Mouse (Mus musculus): Measurements from ENCODE around the gene Snai1. TPM values are rescaled to one million over a fixed set of nuclear protein-coding genes. Genes with fewer than 3 reads are reported as not detected.
A peak's percentile ranks its signal among the peaks of the same experiment; 100 is the strongest.

Gene Snai1
- total RNA-seq, 2 experiments from 2014 or later: not detected

DNA sequence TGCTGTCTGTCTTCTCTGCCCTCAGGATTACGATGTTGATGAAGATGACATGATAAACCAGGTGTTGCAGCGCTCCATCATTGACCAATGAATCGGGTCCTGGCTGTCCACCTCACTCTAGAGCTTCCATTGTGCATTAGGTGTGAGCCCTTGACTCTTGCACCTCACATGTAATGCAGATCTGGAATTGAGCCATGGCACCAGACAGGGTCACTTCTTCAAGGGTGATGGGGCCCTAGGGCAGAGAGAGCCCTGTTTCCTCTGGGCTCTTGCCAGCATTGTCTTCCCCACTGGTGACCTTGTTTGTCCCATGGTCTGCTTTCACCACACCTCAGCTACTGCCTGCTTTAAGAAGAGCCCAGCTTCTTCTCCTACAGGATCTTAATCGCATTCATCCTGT is 23.4 kb upstream of the Snai1 start:
- no peak for ATAC-seq (replicated peaks; ENCODE audit: low FRiP score, poor library complexity, severe bottlenecking)

DNA sequence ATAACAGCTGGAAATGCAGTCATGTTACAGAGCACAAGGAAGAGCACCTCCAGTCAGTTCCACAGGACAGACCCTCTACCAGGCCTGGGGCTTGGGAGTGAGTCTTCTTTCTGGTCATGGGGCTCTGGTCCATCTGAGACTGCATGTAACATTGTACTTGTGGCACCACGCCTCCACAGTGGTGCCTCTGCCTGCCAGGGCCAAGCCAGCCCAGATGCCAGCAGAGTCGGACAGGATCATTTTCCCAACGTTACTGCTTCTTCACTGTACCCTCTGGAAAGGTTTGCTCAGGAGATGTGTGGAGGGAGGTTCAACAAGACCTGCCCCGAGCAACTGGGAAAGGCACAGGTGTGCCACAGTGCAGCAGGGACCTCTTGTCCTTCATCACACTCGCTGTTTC is 22.3 kb upstream of the Snai1 start:
- ATAC-seq (replicated peaks; ENCODE audit: low FRiP score, poor library complexity, severe bottlenecking): no peak

DNA sequence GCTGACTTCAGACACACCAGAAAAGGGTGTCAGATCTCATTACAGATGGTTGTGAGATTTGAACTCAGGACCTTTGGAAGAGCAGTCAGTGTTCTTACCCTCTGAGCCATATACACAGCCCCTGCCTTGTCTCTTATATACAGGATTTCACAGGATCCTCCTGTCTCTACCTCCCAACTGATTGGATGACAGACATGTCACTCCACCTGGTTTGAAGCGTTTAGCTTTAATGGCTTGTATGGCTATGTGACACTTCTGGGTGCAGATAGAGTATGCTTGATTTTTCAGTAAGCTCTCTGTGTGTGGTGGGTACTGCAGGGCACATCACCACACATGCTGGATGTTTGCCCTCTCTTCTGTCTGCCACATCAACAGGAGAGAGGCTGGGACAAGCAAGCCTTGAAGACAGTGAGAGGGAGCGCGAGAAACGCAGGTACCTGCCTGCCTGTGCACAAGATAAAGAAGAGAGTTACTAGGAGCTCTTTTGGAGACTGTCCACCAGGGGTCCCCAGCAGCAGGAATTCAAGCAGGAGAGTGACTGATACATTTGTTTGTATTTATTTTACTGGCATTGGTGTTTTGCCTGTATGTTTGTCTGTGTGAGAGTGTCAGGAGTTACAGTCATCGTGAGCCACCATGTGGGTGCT is 18.3 kb upstream of the Snai1 start:
- ATAC-seq (replicated peaks; ENCODE audit: low FRiP score, poor library complexity, severe bottlenecking): peak; percentile 63

DNA sequence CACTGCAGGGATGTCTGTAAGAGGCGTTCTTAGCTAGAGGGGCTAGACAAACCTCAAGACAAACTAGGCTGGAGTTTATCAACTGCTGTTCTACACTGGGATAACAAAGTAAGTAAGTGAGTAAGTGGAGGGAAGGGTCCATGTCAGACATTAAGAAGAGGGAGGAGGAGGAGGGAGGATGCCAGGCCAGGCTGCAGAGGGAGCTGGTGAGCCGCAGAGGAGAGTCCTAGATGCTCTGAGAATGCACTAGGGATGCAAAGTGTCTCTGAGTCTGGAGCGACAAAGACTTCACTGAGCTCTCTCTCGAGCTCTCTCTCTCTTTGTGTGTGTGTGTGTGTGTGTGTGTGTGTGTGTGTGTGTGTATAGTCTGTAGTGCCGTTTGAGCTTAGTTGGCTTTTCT is 9.7 kb upstream of the Snai1 start:
- ATAC-seq (replicated peaks; ENCODE audit: low FRiP score, poor library complexity, severe bottlenecking): no peak

DNA sequence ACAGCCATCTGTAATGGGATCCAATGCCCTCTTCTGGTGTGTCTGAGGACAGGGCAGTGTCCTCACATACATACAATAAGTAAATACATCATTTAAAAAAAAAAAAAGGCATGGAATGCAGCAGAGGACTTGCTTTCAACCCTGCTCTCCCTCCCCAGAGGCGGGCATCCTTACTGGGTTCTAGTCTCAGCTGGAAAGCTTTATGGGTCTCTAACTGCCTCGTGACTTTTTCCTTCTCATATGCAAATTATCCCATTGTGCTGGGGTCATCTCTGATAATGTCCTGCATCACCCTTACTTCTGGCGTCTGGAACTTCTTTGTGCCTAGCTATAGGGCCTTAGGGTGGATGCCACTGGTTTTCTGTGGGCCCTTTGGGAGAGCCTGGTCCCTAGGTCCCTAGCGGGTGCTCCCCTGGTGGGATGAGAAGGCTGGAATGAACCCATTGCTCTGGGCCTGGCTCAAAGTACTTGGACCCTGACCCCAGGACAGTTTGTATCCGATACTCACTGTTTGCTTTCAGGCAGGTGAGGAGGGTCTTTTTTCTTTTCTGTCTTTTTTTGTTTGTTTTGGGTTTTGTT is 8.0 kb upstream of the Snai1 start:
- ATAC-seq (replicated peaks; ENCODE audit: low FRiP score, poor library complexity, severe bottlenecking): no peak

DNA sequence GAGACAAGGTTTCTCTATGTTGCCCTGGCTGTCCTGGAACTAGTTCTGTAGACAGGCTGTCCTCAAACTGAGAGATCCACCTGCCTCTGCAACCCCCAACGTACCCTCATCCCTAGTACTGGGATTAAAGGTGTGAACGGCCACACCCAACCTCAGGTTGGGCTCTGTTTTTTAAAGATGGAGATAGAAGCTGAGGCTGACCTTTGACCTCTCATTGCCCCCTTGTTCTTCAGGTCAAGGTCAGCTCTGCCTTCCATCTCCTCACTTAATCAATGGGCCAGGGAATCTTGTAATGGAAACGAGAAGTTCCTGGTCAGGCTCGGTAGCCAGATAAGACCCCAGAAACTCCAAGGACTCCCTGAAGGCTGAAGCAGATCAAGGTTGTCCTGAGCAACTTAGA is 7.5 kb upstream of the Snai1 start:
- no peak for ATAC-seq (replicated peaks; ENCODE audit: low FRiP score, poor library complexity, severe bottlenecking)

DNA sequence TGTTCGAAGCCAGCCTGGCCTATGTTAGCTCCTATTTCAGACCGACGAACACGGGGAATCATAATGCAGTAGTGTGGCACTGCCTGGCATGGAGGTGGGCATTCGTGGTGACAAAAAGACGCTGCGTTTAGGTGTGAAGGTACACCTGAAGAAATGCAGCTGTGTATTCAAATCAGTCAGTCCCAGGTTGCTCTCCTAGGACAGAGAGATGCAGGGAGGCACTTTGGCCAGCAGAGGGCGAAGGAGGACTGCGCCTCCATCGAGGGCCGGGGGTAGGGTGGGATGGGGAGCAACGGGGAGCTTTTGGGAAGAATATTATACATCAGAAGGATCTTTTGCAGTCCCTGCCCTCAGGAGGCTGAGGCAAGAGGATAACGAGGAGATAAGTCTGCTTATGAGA is 5.9 kb upstream of the Snai1 start:
- 0 out of 2 replicates have a peak, but pooled peaks have one; percentile 59 for ATAC-seq (replicated peaks; ENCODE audit: low FRiP score, poor library complexity, severe bottlenecking)

DNA sequence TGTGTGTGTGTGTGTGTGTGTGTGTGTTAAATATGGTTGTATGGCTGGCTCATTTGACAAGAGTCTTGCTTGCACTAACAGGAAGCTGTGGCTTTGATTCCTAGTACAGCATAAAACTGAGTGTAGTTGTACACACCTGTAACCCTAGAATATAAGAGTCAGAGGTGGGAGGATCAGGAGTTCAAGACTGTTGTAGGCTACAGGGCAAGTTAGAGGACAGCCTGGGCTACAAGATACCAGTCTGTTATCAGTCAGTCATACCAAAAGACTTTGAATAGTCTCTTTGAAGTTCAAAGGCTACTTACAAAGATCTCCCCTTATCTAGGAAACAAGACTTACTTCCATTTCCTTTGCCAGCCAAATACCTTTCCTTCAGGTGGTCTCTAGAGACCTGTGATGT is 4.1 kb upstream of the Snai1 start:
- no peak for ATAC-seq (replicated peaks; ENCODE audit: low FRiP score, poor library complexity, severe bottlenecking)

DNA sequence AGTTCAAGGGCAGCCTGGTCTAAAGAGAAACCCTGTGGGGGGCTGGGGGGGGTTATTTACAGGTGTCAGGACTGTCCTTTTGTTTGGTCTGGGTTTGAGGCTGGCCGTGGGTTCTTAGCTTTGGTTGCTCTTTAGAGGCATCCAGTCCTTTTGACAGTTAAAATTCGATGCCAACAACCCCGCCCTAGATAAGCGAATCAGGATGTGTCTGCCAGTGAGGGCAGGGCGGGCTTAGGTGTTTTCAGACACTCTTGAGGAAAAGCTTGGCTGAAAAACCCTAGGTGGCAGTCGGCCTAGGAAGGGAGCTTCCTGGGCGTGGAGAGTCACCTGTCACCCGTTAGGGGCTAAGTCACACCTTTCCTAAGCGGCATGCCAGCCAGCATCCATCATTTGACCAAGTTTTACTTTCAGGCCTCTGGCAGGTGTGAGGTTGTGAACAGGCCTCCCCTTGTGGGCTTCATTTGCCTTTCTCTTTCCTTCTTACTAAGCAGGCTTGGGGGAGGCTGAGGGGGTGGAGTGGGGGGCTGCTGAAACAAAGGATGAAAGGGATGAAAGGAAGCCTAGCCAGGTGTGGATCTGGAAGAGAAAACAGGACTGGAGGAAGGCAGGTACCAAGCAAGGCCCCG is 1.6 kb upstream of the Snai1 start:
- no peak for ATAC-seq (replicated peaks; ENCODE audit: low FRiP score, poor library complexity, severe bottlenecking)

DNA sequence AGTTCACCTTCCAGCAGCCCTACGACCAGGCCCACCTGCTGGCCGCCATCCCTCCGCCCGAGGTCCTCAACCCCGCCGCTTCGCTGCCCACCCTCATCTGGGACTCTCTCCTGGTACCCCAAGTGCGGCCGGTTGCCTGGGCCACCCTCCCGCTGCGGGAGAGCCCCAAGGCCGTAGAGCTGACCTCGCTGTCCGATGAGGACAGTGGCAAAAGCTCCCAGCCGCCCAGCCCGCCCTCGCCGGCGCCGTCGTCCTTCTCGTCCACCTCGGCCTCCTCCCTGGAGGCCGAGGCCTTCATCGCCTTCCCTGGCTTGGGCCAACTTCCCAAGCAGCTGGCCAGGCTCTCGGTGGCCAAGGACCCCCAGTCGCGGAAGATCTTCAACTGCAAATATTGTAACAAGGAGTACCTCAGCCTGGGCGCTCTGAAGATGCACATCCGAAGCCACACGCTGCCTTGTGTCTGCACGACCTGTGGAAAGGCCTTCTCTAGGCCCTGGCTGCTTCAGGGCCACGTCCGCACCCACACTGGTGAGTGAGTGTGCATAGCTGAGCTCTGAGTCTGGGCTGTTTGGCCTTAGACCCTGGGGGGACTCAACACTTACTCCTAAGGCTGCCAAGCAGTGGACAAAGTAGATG is 794 bp downstream of the Snai1 start:
- no peak for ATAC-seq (replicated peaks; ENCODE audit: low FRiP score, poor library complexity, severe bottlenecking)

DNA sequence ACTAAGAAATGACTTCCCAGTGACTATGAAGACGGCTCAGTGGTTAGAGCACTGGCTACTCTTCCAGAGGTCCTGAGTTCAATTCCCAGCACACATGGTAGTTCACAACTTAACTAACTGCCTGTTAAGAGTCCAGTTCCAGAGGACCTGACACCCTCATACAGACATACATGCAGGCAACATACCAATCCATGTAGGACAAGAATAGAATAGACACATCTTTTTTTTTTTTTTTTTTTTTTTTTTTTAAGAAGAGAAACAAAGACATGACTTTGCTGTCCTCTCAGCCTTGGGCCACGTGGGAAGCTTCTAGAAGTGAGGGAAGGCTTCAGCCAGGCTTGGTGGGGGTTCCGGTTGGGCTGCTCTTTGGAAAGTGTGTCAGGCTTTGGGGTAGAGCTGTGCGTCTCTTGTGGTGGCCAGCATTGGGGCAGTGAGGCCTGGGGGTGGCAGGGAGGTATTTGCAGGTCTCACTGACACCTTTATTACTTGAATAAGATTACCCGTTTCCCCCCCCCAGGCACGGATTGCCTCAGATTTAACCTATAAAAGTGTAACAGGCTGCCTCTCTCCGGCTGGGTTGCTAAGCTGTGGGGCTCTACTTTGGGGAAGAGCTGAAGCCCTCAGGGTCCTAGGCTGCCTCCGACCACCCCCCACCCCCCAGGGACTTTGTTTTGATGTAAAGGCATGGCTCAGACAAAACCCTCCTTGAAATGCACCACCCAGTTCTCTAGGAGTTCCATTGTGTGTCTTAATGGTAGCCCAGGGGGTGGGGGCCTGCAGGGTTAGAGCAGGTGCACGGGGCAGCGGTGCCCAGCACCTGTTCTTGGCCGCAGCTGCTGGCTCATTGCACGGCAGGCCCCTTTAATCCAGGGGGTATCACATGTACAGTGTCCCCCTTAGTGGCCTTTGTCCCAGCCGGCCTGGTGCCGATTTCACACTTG is 1.8 kb downstream of the Snai1 start:
- no peak for ATAC-seq (replicated peaks; ENCODE audit: low FRiP score, poor library complexity, severe bottlenecking)

DNA sequence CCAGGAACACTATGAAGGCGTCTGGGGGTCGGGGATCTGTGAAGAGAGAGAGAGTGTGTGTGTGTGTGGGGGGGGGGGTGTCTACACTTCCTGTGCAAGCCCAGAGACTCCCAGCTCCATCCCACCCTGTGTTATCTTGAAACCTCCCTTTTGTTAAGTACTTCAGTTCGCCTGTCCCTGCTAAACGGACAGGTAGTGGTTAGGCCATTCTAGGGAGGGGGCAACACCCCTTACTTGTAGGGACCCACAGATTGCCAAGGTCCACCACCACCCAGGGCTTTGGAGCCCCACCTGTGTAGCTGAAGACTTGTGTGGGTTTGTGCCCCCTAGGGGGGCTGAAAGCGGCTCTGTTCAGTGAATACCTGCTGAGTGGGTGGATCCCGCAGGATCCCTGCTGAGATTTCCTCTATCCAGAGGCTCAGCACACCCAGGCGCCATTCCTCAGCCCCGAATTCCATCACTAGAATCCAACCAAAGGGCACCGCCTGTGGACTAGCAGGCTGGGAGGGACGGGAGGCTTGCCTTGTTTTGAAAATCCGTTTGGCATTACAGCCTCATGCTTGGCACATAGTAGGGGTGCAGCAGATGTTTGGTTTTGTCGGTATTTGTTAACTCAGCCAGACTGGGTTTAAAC is 2.6 kb downstream of the Snai1 start:
- no peak for ATAC-seq (replicated peaks; ENCODE audit: low FRiP score, poor library complexity, severe bottlenecking)

DNA sequence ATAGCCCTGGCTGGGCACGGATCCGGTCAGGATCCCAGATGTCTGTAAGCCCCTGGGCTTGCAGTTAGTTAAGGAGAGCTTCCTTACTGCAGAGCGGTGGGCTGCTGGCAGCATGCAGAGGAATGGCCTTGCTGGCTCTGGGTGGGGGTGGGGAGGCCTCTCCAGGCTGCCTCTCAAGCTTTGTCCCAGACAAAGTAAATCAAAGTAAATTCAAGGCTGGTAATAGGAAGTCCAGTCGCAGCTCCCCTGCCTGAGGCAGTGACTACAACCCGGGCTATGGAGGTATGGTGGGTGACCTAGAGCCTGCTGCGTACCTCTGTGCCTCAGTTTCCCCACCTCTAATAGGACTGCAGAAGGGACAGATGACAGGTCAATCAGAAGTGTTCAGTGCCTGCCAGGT is 3.3 kb downstream of the Snai1 start:
- no peak for ATAC-seq (replicated peaks; ENCODE audit: low FRiP score, poor library complexity, severe bottlenecking)

DNA sequence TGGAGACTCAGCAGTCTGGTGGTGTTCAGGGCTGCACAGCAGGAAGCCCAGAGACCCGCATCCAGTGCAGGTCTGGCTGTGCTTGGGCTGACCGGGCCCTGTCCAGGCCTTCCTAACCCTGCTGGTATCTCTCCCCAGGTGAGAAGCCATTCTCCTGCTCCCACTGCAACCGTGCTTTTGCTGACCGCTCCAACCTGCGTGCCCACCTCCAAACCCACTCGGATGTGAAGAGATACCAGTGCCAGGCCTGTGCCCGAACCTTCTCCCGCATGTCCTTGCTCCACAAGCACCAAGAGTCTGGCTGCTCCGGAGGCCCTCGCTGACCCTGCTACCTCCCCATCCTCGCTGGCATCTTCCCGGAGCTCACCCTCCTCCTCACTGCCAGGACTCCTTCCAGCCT is 3.8 kb downstream of the Snai1 start:
- no peak for ATAC-seq (replicated peaks; ENCODE audit: low FRiP score, poor library complexity, severe bottlenecking)

DNA sequence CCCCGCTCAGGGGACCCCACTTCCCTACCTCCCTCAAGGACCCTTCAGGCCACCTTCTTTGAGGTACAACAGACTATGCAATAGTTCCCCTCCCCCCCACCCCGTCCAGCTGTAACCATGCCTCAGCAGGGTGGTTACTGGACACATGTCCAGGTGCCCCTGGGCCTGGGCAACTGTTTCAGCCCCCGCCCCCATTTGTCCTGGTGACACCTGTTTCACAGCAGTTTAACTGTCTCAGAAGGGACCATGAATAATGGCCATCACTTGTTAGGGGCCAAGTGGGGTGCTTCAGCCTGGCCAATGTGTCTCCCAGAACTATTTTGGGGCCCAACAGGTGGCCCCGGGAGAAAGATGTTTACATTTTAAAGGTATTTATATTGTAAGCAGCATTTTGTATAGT is 4.4 kb downstream of the Snai1 start:
- no peak for ATAC-seq (replicated peaks; ENCODE audit: low FRiP score, poor library complexity, severe bottlenecking)

DNA sequence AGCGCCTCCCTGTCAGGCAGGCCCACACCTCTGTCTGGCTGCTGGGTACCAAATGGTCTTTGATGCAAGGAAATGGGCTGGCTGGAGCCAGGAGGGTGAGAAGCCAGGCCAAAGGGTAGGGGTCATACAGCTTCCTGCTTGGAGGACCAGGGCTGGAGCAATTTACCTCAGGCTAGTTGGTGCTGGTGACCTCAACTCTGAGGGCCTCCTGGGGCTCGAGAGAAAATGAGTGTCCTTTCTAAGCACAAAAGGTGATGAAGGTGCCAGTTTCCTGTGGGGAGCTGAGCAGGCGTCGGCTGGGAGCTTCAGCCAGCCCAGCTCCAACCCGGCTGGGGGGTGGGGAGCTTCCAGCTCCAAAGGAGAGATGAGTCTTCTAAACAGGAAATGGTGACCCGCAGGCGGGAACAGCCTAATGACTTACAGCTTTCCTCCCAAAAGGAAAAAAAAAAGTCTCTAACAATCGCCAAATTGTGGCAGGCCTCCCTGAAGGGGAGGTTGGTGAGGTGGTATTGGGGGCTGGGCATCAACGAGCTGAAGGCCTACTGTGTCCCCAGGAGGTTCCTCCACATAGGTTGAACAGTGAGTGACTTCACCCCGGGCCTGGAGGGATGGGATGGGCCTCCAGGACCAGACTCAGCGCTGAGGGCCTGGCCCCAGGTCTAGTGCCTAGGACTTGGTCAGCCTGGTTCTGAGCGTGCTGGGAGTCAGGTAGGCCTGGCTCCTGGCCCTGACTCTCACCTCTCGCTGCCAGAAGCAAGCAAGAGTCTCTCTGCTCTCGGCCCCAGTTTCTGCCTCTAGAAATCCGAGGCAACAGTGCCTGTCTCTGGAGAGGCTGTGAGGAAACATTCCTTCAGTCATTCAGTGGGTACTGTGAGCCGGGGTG is 5.4 kb downstream of the Snai1 start:
- no peak for ATAC-seq (replicated peaks; ENCODE audit: low FRiP score, poor library complexity, severe bottlenecking)

DNA sequence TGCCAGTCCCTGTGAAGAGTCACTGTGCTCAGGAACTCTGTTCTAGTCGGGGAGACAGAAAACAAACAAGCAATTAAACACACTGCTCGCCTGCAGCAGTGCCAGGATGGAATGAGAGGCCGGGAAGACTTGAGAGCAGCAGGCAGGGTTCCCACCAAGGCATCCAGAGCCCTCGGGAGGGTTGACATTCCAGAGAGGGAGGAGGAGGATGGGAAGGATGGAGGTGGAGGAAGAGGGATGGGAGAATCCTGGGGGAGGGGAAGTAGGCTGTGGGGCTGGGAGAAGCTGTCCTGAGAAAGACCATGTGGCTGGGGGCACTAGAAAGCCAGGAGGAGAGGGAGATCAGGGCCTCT is 6.0 kb downstream of the Snai1 start:
- no peak for ATAC-seq (replicated peaks; ENCODE audit: low FRiP score, poor library complexity, severe bottlenecking)

DNA sequence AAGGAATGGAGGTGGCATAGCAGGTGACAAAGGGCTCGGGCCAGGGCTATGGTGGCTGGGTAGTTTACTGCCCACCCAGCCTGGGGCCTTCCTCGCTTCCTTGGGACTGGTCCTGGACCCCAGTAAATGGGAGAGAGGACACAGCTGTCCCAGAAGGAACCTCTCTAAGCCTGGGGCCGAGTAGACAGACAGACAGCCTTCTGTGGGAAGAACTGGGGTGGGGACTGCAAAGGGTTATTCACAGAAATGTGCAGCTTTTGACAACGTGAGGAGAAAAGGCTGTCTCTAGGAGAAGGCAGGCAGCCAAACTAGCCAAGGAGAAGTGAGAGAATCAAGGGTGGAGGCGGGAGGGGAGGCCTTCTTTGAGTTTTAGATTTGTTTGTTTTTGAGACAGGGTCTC is 6.5 kb downstream of the Snai1 start:
- ATAC-seq (replicated peaks; ENCODE audit: low FRiP score, poor library complexity, severe bottlenecking): no peak

Data from erythroid progenitor cell, adult 5-6 weeks (primary cell).